Mouse (Mus musculus): ENCODE data around the gene Parp4.

Parp4 gene

DNA sequence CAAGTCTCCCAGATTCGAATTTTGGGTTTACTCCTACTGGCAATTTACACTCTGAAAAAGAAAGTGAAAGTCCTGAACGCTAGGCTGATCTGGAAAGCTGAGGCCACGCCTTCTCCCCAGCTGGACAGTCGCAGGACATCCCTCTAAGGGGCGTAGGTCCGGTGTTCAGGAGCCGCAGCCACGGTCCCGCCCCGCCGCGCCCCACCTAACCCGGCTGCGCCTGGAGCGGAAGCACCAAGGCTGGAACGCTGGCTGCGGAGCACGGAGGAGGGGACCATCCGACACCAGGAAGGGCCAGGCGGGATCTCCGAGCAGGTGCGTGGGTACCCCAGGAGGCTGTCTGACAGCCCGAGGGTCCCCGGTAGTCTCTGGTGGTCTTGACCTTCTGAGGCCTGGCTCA lies at the start of gene Parp4, which contains the start of gene Cenpj:
Gene Parp4, plus strand, starts transcription at position 204 of the 400 bp plus-strand sequence.
Gene Cenpj, minus strand, starts transcription at position 10 of the 400 bp plus-strand sequence.
- TF ChIP-seq GATA4 (IDR thresholded peaks at IDR 0.05; ENCODE audit: insufficient replicate concordance, low read length): no peak

DNA sequence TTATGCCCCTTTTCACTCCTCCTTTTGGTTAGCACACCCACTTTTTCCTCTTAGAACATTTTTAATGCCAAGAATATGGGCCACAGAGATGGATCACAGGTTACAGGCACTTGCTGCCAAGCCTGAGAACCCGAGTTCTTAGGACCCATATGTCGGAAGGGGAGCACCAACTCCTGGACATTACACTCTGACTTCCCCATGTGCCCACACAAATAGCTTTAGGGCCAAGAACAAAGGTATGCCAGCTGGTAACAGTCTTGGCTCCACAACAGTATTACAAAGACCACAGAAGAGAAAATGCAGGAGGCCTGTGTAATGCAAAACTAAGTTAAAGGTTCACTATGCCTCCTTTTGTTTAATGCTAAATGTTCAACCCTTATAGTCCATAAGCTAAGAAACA lies 44.6 kb upstream of the Parp4 start:
- TF ChIP-seq GATA4 (IDR thresholded peaks at IDR 0.05; ENCODE audit: insufficient replicate concordance, low read length): no peak

GRCm38 (mm10) chr14:56544946-56545345 lies 30.5 kb upstream of the Parp4 start:
- no peak for TF ChIP-seq GATA4 (IDR thresholded peaks at IDR 0.05; ENCODE audit: insufficient replicate concordance, low read length)

DNA sequence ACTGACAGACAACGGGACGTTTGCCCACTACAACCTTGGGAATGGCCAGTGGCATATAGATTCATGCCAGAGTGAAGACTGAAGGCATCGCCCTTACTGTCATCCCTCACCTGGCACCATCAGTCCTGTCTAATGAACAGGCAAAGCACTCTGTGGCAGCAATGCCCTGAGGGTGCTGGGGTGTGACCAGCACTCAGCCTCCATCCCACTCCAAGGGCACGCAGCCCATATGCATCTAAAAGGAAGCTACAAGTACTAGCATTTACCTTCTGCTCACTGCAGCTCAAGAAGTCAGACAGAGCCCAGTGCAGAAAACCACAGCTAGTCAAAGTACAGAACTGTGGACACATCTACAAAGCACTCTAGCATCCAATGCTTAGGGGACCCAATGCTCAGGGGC lies 29.9 kb upstream of the Parp4 start:
- TF ChIP-seq GATA4 (IDR thresholded peaks at IDR 0.05; ENCODE audit: insufficient replicate concordance, low read length): no peak

DNA sequence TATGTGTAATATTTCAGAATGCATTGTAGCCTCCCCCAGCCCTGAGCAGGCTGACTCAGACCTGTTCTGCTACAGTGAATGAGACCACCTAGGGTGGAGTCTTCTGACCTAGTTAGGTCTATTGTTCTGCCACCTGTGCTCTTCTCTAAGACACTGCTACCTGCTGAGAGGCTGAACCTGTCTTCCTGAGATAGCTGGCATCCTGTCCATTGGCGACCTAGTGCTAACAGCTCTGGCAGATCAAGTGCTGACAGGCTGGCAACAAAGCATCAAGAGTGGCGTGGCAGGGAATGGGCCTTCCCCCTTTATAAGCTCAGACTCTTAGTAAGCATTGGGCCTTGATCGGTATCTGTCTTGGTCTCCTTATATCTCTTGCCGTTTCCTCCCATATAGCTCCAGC lies 24.5 kb upstream of the Parp4 start:
- TF ChIP-seq GATA4 (IDR thresholded peaks at IDR 0.05; ENCODE audit: insufficient replicate concordance, low read length): no peak

DNA sequence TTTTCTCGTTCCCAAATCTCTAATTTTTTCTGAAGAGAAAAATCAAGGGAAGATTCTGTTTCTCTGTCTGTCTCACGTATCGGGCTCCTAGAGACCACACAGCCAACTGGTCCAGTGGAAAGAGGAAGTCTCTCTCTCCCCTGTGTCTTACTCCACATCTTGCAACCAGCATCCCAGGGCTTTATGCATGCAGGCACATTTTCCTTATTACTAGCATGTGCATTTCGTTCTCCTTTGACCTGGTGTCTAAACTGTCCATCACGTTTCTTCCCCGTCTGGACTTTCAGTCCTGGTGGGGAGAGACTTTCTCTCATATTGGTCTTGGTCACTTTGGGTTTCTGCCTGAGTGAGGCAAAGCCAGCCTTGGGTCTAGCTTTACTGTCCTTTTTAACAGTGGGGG lies 22.5 kb upstream of the Parp4 start:
- TF ChIP-seq GATA4 (IDR thresholded peaks at IDR 0.05; ENCODE audit: insufficient replicate concordance, low read length): no peak

DNA sequence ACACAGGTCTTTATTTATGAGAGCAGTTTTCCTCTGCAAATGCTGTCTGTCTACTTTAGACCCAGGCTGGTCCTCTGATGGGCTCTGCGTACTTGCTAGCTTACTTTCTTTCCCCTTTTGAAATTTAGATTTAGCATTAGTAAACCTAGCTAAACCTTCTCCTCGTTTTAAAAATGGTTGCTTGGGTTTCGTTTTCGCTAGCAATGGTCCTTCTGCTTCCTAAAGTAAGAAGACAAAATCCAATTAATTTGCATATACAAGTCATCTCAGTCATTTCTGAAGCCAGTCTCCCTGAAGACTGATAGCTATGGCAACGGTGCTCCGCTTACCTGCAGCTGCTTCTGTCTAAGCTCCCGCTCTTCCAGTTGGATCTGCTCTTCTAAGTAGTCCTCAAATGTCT lies 22.1 kb upstream of the Parp4 start:
- TF ChIP-seq GATA4 (IDR thresholded peaks at IDR 0.05; ENCODE audit: insufficient replicate concordance, low read length): no peak

GRCm38 (mm10) chr14:56554716-56555115 lies 20.7 kb upstream of the Parp4 start:
- no peak for TF ChIP-seq GATA4 (IDR thresholded peaks at IDR 0.05; ENCODE audit: insufficient replicate concordance, low read length)

GRCm38 (mm10) chr14:56559134-56559533 lies 16.3 kb upstream of the Parp4 start:
- no peak for TF ChIP-seq GATA4 (IDR thresholded peaks at IDR 0.05; ENCODE audit: insufficient replicate concordance, low read length)

- no peak for TF ChIP-seq GATA4 (IDR thresholded peaks at IDR 0.05; ENCODE audit: insufficient replicate concordance, low read length)
Measured at GRCm38 (mm10) chr14:56567476-56567875, 7.9 kb upstream of the Parp4 start.

- TF ChIP-seq GATA4 (IDR thresholded peaks at IDR 0.05; ENCODE audit: insufficient replicate concordance, low read length): no peak
Measured at GRCm38 (mm10) chr14:56569041-56569440, 6.4 kb upstream of the Parp4 start.

DNA sequence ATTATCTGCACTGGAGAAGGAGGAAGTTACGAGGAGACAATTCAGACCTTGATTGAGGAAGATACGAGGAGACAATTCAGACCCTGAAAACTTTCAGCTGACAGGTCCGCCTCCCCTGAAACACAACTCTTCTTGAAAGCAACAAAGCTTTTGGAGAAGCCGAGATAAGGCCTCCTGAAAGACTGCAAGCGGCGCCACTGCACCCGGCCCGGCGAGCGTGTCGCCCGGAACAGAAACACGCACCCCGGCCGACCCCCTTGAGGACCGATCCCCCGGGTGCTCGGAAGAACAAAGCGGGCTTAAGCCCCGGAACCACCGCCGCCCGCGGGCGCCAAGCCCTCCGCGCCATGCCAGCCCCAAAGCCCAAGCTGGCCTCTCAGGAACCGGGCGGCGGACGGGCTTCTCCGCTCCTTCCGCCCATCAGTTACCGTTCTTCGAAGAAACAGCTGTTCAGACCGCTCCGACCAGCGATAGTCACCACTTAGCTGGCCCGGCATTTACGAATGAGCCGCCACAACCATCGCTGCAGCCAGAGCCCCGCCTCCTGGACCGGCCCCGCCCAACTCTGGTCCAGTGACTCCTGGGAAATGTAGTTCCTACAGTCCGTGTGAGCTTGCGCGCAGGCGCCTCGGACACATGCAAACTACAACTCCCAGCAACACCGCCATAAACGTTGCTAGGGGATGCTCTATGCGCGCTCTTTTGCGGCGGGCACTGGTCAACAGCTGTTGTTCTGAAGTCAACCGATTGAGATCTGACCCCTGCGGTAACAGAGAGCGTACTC lies 3.9 kb upstream of the Parp4 start:
- TF ChIP-seq GATA4 (IDR thresholded peaks at IDR 0.05; ENCODE audit: insufficient replicate concordance, low read length): no peak

- TF ChIP-seq GATA4 (IDR thresholded peaks at IDR 0.05; ENCODE audit: insufficient replicate concordance, low read length): no peak
Measured at GRCm38 (mm10) chr14:56572546-56572945, 2.9 kb upstream of the Parp4 start.

GRCm38 (mm10) chr14:56575969-56576901 lies 816 bp downstream of the Parp4 start:
- no peak for TF ChIP-seq GATA4 (IDR thresholded peaks at IDR 0.05; ENCODE audit: insufficient replicate concordance, low read length)

DNA sequence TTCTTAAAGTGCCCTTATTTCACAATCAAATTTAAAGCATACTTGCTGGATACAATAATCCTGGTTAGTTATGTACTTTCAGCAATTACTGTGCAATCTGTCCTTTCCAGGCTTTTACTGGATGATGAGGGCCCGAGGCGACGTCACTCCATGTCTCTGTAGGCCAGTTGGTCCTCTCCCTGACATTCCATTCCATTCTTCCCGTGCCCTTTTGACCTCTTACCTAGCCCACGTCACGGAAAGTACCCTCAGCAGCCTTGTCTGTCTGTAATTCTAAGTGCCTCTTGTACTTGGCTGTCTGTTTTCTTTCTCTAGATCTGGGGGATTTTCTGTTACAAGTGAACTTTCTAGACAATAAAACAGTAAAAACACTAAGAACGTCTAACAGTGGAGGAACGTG lies 3.6 kb downstream of the Parp4 start:
- TF ChIP-seq GATA4 (IDR thresholded peaks at IDR 0.05; ENCODE audit: insufficient replicate concordance, low read length): no peak

DNA sequence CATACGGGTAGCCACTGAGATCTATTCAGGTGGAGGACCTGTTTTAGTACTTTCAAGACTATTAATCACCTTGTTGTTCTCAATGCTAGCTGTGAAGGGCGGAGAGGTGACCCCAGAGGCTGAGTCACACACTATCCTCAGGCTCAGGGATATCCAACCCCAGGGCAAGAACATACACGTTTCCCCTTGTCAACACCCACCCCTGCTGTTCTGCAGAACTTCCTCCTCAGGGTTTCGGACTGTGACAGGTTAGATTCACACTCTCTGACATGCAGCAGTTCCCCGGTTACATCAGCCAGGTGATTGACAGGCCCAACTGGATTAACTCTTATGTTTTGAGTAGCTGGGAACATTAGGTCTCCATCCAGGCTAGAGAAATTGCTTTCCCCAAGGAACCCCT lies 5.7 kb downstream of the Parp4 start:
- no peak for TF ChIP-seq GATA4 (IDR thresholded peaks at IDR 0.05; ENCODE audit: insufficient replicate concordance, low read length)

All from liver, adult (tissue).